Comparison of ENCODE assay signal across 9 mouse cellular contexts in genomic region chr12:59132462-59132861, GRCm38 (mm10). TPM values are rescaled to one million over a fixed set of nuclear protein-coding genes. Genes with fewer than 3 reads are reported as not detected.
DNase-seq lines count a peak whose midpoint lies in the region; ATAC-seq and TF ChIP-seq lines count a peak whose summit lies in the region.
"Had no signal": no experiment of that assay in that cellular context is flagged by ENCODE, and none has a peak within 500 bp of the region (broad histone marks: within the 10 kb centered on the region; RNA-seq: fewer than 3 reads in every experiment).

No protein-coding gene starts in this region.

- 0 out of 2 replicates have a peak overlapping the region, but pooled peaks have one; percentile 36 for H3K4me3 ChIP-seq in ES-Bruce4 (ENCODE audit: low read depth, low read length)
- H3K4me3 ChIP-seq in heart, postnatal 0 days (ENCODE audit: low read depth, low read length), result peak overlapping the region; percentile 81
- H3K4me3 ChIP-seq in megakaryocyte, embryonic 14.5 days (replicated peaks), result peak overlapping the region; percentile 95

- WGBS in heart, postnatal 0 days, result 39% methylated on average over 3 of the region's 3 CpGs

- no peaks in the 10 kb centered on the region for H3K9me3 ChIP-seq in ES-Bruce4 (replicated peaks; ENCODE audit: control insufficient read depth, insufficient read depth, low read length, poor library complexity, severe bottlenecking)
- H3K9me3 ChIP-seq in heart, postnatal 0 days (replicated peaks; ENCODE audit: control insufficient read depth, low read length), result no peaks in the 10 kb centered on the region
- no peaks in the 10 kb centered on the region for H3K9me3 ChIP-seq in megakaryocyte, embryonic 14.5 days

- no peak overlapping the region for H3K27ac ChIP-seq in ES-Bruce4 (ENCODE audit: insufficient read depth, low read length)
- H3K27ac ChIP-seq in heart, postnatal 0 days (ENCODE audit: low read depth), result no peak overlapping the region

- H3K9ac ChIP-seq in ES-Bruce4 (ENCODE audit: low read depth, poor library complexity, severe bottlenecking), result peak overlapping the region; percentile 90
- peak overlapping the region; percentile 17; the same call in 1 of the 2 replicates for H3K9ac ChIP-seq in heart, postnatal 0 days (replicated peaks; ENCODE audit: low read depth, low read length)

- peak; percentile 74 for DNase-seq in heart, adult 11 months
- DNase-seq in heart, postnatal 14 days, result no peak
- no peak for DNase-seq in heart, postnatal 0 days (ENCODE audit: low spot score)
- DNase-seq in natural killer cell, adult 2 months (ENCODE audit: low spot score in 2 of 2), result no peak
- no peak for DNase-seq in cerebellum, adult 9-10 months
- no peak for DNase-seq in embryo, embryonic 11 days

- intact Hi-C loops in heart, postnatal 14 days (cut with DNase I), result no loop called here

- no peak for ATAC-seq in heart, postnatal 0 days (ENCODE audit: insufficient read depth, low read depth)
- ATAC-seq: Patski had no signal

- no peak for TF ChIP-seq CTCF in ES-Bruce4 (IDR thresholded peaks at IDR 0.05; ENCODE audit: low read depth, low read length)
- TF ChIP-seq CTCF in heart, postnatal 0 days (IDR thresholded peaks at IDR 0.05; ENCODE audit: low read depth), result no peak

- peaks cover 2% of the 10 kb centered on the region; the same call in 1 of the 2 replicates for H3K36me3 ChIP-seq in ES-Bruce4 (ENCODE audit: control insufficient read depth, insufficient read depth, low read length, poor library complexity, severe bottlenecking)
- H3K36me3 ChIP-seq in heart, postnatal 0 days (replicated peaks; ENCODE audit: control insufficient read depth, insufficient read depth, low read length), result 0 out of 2 replicates have a peak, but pooled peaks cover 7% of the 10 kb centered on the region
- H3K36me3 ChIP-seq in megakaryocyte, embryonic 14.5 days (replicated peaks; ENCODE audit: low read length), result peaks cover 22% of the 10 kb centered on the region

- H3K4me1 ChIP-seq in ES-Bruce4 (ENCODE audit: control insufficient read depth, insufficient read depth, low read length), result no peaks in the 10 kb centered on the region
- peaks cover 13% of the 10 kb centered on the region for H3K4me1 ChIP-seq in heart, postnatal 0 days (ENCODE audit: control insufficient read depth, insufficient read depth)
- peaks cover 54% of the 10 kb centered on the region for H3K4me1 ChIP-seq in megakaryocyte, embryonic 14.5 days

- no peak for TF ChIP-seq POLR2A in ES-Bruce4 (IDR thresholded peaks at IDR 0.05; ENCODE audit: insufficient read depth, low read length)

- peak overlapping the region; percentile 82 for H3K4me2 ChIP-seq in heart, postnatal 0 days (ENCODE audit: low read depth, low read length)

- TF ChIP-seq EP300 in ES-Bruce4 (IDR thresholded peaks at IDR 0.05; ENCODE audit: insufficient read depth, low read depth, low read length), result no peak
- TF ChIP-seq EP300 in heart, postnatal 0 days (IDR thresholded peaks at IDR 0.05; ENCODE audit: low read depth), result no peak

- no peaks in the 10 kb centered on the region for H3K27me3 ChIP-seq in ES-Bruce4 (ENCODE audit: control insufficient read depth, insufficient read depth, low read length, poor library complexity, severe bottlenecking)
- H3K27me3 ChIP-seq in heart, postnatal 0 days (ENCODE audit: control insufficient read depth, insufficient read depth, low read length), result no peaks in the 10 kb centered on the region
- H3K27me3 ChIP-seq in megakaryocyte, embryonic 14.5 days (replicated peaks), result no peaks in the 10 kb centered on the region
- H3K27me3 ChIP-seq: Patski had no signal

RNA-seq across cellular contexts. Expression of gene Mia2, which starts 36.9 kb away (rescaled TPM):
- 10 to 100 TPM; 79.4 to 90.4 TPM for total RNA-seq in heart, postnatal 14 days (2021)
- polyA plus RNA-seq in ES-Bruce4 (2011; ENCODE audit: insufficient read depth, insufficient read length, low read depth, missing spikeins), result 73.7 and 75.9 TPM in 2 replicates
- 25.4 and 32.3 TPM in 2 replicates for total RNA-seq in heart, postnatal 0 days (2014; rRNA removed; ENCODE audit: low replicate concordance)
- polyA plus RNA-seq in heart, postnatal 0 days (2015; fragmentation: Nextera tagmentation; extraction: Ambion mirVana), result 43.6 and 43.8 TPM in 2 replicates
- 12.8 and 26.3 TPM in 2 replicates for polyA plus RNA-seq in megakaryocyte, embryonic 14.5 days (2012; ENCODE audit: insufficient read depth, low replicate concordance)

Comparison
In these comparisons a context has a peak if more than half of its experiments do, and no peak if none do; other contexts are left out.
1. H3K4me3 ChIP-seq: peak in every context shown above with its lines; median percentile 95 in megakaryocyte, embryonic 14.5 days; 81 in heart, postnatal 0 days; 36 in ES-Bruce4.